Mouse (Mus musculus) cerebral cortex, adult 2 months (tissue): ENCODE results near the gene Spa17.

Source experiments
- WGBS: fragments of 180-500 bp; shearing (Covaris S2); methylation state at CpG from one replicate; pipeline ENCODE4 v1.1.7; 2018; 5-methylcytosine and 5-hydroxymethylcytosine counted together

Gene Spa17

GRCm38 (mm10) chr9:37613182-37613910 is at the start of gene Spa17:
Gene Spa17, minus strand, starts transcription at chr9:37613722.
- WGBS, result under 1% methylated on average over 45 of the region's 45 CpGs

- 68% methylated on average over 1 of the region's 1 CpGs for WGBS
Observed at GRCm38 (mm10) chr9:37663210-37663609, 49.7 kb upstream of the Spa17 start.

DNA sequence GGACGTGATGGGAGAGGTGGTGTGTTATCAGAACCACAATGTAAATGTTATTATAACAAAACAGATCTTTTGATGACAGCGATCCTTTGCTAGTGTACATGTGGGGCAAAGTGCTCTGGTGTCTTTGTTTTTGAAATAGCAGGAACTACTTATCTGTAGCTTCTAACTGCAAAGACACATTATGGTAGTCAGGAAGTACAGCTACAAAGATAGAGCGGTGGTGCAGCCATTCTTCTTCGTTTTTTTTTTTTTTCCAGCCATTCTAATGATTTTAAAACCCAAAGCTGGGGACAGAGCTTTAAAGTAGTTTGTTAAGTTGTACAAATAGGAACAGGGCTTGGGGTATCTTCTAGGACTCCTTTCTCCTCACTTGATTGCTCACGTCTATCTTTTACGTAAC is 45.9 kb upstream of the Spa17 start:
- WGBS, result 80% methylated on average over 6 of the region's 6 CpGs

DNA sequence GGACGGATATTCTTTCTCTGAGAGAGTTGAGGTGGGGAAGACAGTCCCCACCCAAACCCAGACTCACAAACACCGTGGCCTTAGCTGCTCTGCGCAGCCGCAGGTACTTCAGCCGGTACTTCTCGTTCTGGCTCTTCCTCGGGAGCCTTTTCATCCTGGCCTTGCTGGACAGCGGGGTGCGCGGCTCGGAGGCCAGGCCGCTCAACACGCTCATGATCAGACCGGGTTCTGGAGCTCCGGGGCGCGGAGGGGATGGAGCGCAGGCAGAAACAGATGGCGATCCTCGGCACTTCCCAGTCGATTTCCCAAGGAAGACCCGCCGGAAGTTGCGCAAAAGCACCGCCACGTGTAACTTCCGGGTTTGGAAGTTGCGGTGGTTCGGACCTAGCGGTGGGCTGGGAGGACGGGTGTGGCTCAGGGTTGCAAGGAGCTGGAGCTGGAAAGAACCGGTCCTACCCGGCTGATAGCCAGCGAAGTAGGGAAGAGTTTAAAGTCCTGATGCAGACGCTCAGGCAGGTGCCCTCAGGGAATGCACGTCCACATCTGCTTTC is 43.5 kb upstream of the Spa17 start, which contains the start of gene Tbrg1:
Gene Tbrg1, minus strand, starts transcription at position 382 of the 551 bp plus-strand sequence.
- under 1% methylated on average over 36 of the region's 36 CpGs for WGBS

- 2% methylated on average over 10 of the region's 10 CpGs for WGBS
Observed at GRCm38 (mm10) chr9:37656439-37656881, 42.9 kb upstream of the Spa17 start.

GRCm38 (mm10) chr9:37655961-37656360 is 42.4 kb upstream of the Spa17 start:
- 58% methylated on average over 8 of the region's 8 CpGs for WGBS

DNA sequence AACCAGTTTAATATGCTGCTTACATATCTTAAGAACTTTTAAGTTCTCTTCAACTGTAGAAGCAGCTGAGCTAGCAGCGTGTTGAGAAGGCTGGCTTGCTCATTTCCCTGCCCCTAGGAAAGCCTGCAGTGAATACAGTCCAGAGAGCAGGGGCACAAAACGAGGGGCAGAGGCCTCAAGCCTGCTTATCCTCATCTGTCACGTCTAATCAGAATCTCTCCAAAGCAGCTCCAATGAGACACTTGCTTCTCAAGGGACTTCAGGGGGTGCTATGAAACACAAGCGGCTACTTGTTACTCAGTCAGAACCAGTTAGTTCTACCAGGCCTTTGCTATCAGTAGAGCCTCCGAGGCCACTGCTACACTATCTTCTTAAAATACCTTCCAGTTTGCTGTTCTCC is 40.3 kb upstream of the Spa17 start:
- 85% methylated on average over 5 of the region's 5 CpGs for WGBS

DNA sequence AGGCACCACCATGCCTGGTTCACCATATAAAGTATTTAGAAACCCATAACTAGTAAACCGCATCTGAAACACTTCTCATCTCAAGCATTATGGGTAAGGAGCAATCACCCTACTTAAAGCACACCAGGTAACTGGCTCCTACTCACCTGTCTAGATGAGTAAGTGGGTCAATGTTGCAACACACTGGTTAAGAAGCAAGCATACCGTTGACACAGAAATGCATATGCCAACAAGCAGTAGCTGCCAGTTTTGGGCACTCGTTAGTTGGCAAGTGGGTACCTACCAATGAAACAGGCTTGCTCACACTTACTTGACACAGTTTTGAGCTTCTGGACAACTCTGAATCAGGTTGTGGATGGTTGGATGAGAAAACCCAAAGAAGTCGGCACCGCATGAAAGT is 37.1 kb upstream of the Spa17 start:
- WGBS, result 82% methylated on average over 5 of the region's 5 CpGs

- WGBS, result 74% methylated on average over 3 of the region's 3 CpGs
Observed at GRCm38 (mm10) chr9:37646246-37646645, 32.7 kb upstream of the Spa17 start.

DNA sequence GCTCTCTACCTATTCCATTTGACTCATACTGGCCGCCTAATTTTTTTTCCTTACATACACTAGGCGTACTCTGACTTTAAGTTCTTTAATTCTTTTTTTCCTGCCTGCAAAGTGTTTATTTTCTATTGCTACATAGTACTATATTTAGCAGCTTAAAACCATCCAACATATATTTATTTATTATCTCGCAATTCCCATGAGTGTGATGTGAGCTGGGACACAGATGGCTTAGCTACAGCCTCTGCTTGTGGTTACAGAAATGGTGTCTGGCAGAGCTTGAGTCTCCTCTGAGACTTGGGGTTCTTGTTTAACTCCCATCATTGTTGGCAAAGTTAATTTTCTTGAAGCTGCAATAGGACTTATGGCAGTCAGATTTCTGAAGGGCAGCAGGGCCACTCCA is 25.2 kb upstream of the Spa17 start:
- WGBS, result 67% methylated on average over 3 of the region's 3 CpGs

DNA sequence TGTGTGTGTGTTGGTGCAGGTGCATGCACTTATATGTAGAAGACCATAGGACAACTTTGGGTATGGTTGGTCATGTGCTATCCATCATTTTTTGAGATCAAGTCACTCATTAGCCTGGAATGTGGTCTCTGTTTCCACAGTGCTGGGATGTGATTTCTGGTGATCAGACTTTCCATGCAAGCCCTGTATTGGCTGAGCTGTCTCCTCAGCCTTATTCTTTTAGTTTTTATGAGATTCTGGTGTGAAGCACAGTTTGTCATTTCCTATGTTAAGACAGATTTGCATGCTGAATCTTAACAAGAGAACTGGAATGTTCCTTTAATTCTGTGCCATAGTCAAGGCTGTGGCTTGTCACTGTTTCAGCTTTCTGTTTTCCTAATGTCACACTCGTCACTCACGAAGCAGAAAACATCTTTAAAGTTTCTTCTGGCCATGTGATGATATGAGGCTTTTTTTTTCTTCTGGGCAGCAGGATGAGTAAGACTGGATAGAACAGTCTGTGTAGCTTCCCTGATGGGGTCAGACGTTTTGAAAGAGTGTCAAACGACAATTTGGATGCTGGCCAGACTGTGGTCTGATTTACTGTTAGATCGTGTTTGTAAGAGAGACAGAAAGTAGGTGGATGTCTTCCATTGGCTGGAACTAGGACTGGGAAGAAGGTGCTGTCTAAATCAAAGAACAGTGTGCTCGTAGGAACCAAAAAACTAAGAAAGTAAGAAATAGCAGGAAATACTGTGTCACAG is 23.4 kb upstream of the Spa17 start:
- 26% methylated on average over 6 of the region's 6 CpGs for WGBS

DNA sequence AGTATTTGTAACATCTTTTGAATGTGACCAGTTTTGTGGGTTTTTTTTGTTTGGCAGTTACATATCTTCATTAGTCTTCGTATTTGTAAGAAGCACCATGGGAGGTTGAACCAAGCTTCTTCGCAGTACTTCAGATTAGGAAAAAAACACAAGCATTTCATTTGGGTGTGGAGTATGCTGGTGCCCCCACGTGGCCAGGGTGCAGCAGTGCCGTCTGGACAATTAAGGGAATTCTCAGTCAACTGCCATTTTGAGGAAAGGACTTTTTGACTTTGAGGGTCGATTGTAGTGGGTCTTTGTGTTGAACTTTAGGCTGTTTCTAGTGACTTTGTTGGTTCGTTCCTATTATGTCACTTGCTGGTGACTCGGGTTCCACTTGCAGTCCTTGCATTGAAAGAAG is 22.8 kb upstream of the Spa17 start:
- WGBS, result 8% methylated on average over 7 of the region's 7 CpGs

- WGBS, result 93% methylated on average over 3 of the region's 3 CpGs
Observed at GRCm38 (mm10) chr9:37634269-37634668, 20.7 kb upstream of the Spa17 start.

- 45% methylated on average over 2 of the region's 2 CpGs for WGBS
Observed at GRCm38 (mm10) chr9:37632305-37632704, 18.8 kb upstream of the Spa17 start.

- 85% methylated on average over 2 of the region's 2 CpGs for WGBS
Observed at GRCm38 (mm10) chr9:37629941-37630340, 16.4 kb upstream of the Spa17 start.

DNA sequence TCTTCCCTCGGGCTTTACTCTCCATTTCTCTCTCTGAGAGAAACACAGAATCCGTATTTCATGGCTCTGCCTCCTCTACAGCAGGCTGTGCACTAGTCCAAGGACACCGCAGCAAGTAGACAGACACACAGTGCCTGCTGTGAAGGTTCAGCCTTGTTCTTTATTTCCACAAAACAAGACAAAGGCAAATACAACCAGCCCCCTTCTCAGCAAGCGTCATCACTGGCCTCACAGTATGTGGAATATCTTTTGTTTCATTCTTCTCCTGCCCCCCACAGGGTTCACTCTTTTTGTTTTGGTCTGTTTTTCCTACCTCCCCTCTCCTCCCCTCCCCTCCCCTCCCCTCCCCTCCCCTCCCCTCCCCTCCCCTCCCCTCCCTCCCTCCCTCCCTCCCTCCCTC is 15.1 kb upstream of the Spa17 start:
- WGBS, result 62% methylated on average over 4 of the region's 4 CpGs

DNA sequence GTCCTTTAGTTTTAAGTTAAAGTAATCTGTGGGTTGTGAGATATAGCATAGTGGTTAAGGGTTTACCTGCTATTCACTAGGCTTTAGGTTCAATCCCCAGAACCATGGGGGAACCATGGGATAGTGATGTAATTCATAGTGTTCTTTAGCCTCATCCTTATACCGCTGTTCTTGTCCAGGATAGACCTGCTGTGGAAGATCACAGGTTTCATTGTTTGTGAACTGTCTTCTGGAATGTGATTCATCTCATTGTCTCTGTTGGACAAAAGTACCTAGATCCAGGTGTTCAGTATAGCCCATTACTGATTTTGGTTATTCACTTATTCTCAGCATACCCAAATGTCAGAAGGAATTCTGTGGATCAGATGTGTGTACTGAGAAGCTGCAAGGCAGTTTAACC is 13.7 kb upstream of the Spa17 start:
- 98% methylated on average over 1 of the region's 1 CpGs for WGBS

DNA sequence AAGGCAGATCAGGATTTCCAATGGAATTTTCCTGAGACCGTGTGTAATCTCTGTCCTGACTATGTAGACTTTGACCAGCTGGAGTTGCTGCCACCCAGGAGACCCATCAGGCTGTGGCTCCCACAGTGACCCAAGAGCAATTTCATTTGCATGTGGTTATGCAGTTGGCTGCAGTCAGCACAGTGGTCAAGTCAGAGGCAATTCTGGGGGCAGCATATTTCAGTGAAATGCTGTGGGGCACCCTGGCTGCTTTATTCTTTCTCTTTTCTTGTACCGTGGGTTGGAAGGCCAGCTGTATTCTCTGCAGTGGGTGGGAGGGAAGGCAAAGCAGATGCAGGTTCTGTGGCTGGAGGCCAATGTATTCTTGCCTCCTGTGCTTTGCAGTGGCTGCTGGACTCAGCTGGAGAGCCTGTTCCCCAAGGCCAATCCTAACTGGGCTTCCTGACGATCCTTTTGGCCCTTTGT is 12.6 kb upstream of the Spa17 start:
- 23% methylated on average over 3 of the region's 3 CpGs for WGBS

GRCm38 (mm10) chr9:37625641-37626040 is 12.1 kb upstream of the Spa17 start:
- WGBS, result 19% methylated on average over 7 of the region's 7 CpGs

GRCm38 (mm10) chr9:37625129-37625528 is 11.6 kb upstream of the Spa17 start:
- 41% methylated on average over 3 of the region's 3 CpGs for WGBS

- whole genome bisulfite sequencing, result 44% methylated on average over 1 of the region's 1 CpGs
Observed at GRCm38 (mm10) chr9:37624502-37624901, 11.0 kb upstream of the Spa17 start.

DNA sequence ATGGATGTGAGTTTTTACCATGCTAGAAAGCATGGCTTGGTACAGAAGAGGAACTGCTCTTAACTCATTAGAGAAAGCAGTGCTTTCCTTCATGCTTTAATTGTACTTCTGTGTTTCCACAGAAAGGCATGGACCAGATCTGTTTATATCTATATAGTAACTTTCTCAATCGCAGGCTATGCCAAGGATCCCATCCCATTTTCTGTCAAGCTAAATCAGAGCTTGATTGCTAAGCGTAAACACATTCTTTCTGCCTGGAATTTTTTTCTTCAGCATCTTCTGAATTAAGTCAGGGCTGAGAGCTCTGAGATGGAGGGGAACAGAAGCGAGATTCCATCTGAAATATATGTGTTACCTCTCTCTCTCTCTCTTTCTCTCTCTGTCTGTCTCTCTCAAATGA is 10.5 kb upstream of the Spa17 start:
- 50% methylated on average over 3 of the region's 3 CpGs for WGBS

DNA sequence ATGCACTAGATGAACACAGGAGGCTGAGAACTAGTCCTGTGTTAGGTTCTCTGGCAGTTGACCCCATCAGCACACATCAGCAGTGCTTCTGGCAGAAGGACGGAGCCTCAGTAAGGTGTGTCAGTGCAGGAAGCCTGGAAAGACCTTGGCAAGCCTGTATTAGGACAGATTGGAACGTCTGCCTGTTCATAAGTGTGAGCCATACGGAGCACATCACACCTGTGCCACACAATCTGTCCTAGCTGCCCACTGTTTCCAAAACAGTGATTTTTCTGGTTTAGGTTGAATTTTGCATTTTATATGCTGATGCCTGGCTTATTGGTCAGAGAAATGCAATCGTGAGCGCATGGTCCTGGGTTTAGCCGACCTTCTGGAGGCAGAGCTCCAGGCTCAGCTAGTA is 7.8 kb upstream of the Spa17 start:
- WGBS, result 52% methylated on average over 6 of the region's 6 CpGs
